Mouse (Mus musculus): ENCODE results near the gene Cx3cl1.

DNA sequence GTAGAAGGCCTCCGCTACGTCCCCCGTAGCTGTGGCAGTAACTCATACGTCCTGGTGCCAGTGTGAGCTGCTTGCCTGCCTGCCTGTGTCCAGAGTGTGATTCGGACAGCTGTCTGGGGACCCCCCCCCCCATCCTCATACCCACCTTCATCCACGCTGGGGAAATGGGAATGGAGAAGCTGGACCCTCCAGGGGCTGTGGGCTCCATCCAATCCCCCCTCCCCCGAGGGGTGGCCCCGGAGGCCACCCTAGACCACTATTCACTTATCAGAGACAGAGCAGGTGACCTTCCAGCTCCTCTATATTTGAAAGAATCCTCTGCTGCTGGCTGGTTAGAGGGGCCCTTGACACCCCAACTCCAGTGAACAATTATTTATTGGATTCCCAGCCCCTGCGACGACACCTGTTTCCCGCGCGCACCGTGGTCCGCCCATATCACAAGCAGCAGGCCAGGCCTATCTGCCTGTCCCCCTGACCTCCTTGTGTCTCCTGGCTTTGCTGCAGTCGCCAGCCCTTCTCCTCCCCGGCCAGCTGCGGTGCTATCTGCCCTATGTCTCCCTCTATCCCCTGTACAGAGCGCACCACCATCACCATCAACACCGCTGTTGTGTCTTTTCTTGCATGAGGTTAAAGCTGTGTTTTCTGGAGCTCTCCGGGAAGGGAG, 8.8 kb downstream of the Cx3cl1 start:
- TF ChIP-seq ZNF384 (IDR thresholded peaks at IDR 0.05; ENCODE audit: low read depth, low read length) (no peak), HCFC1 (IDR thresholded peaks at IDR 0.05; ENCODE audit: borderline replicate concordance, insufficient read depth, low read length) (no peak), CHD2 (IDR thresholded peaks at IDR 0.05; ENCODE audit: low read depth, low read length) (no peak), MAFK (IDR thresholded peaks at IDR 0.05; ENCODE audit: insufficient read depth, low read depth, low read length) (no peak), ZC3H11A (IDR thresholded peaks at IDR 0.05; ENCODE audit: borderline replicate concordance, low read depth, low read length) (no peak)

All from ES-E14 (cell line).